Mouse (Mus musculus) kidney, embryonic 14.5 days (tissue): ENCODE results near the gene Armc7. TPM values are rescaled to one million over a fixed set of nuclear protein-coding genes. Genes with fewer than 3 reads are reported as not detected.
"Not testable (repeated sequence)": the region's sequence is repeated elsewhere in the genome, so short reads cannot be mapped to it uniquely, and the experiment has no call there.

Experiments used
- ATAC-seq: fragments of 200-750 bp; cut with Nextera tagmentation; 2 replicates; pipeline ENCODE4 v1.8.0; 2017; ENCODE audit warnings: moderate number of reproducible peaks, mild to moderate bottlenecking, moderate TSS enrichment, moderate library complexity; ENCODE audit not compliant: low FRiP score, low TSS enrichment
- H3K27ac ChIP-seq: fragments of 300-500 bp; sonication (generic); 2 replicates; pipeline ENCODE4 v1.5.1; 2014; ENCODE audit warnings: low read depth, mild to moderate bottlenecking, low read length, moderate library complexity, mixed read lengths
- H3K27me3 ChIP-seq: fragments of 300-500 bp; sonication (generic); 2 replicates; pipeline ENCODE4 v1.6.1; 2014; ENCODE audit warnings: mild to moderate bottlenecking, low read length; ENCODE audit not compliant: control insufficient read depth, insufficient read depth
- H3K36me3 ChIP-seq: fragments of 300-500 bp; sonication (generic); 2 replicates; pipeline ENCODE4 v1.6.1; 2014; ENCODE audit warnings: low read length, mixed read lengths; ENCODE audit not compliant: control insufficient read depth, insufficient read depth
- H3K4me1 ChIP-seq: fragments of 300-500 bp; sonication (generic); 2 replicates; pipeline ENCODE4 v1.6.1; 2014; ENCODE audit warnings: low read length, mixed read lengths; ENCODE audit not compliant: control insufficient read depth, insufficient read depth
- H3K4me2 ChIP-seq: fragments of 300-500 bp; sonication (generic); replicated peaks from 2 replicates; pipeline ENCODE4 v1.6.1; 2014; ENCODE audit warnings: low read depth, mild to moderate bottlenecking, low read length
- H3K4me3 ChIP-seq: fragments of 300-500 bp; sonication (generic); 2 replicates; pipeline ENCODE4 v1.5.1; 2014; ENCODE audit warnings: mild to moderate bottlenecking, low read length
- H3K9ac ChIP-seq: fragments of 300-500 bp; sonication (generic); 2 replicates; pipeline ENCODE4 v1.6.1; 2014; ENCODE audit warnings: low read depth, mild to moderate bottlenecking, low read length, moderate library complexity
- H3K9me3 ChIP-seq: fragments of 300-500 bp; sonication (generic); 2 replicates; pipeline ENCODE4 v1.6.1; 2016; ENCODE audit warnings: low read length; ENCODE audit not compliant: control insufficient read depth
- WGBS: fragments of 180-500 bp; shearing (Covaris S2); extraction: QIAGEN DNeasy Blood & Tissue Kit; methylation state at CpG from one replicate; pipeline ENCODE4 v1.1.7; 2014; 5-methylcytosine and 5-hydroxymethylcytosine counted together
- polyA plus RNA-seq: library from polyadenylated mRNA; unstranded; fragments of >200 nt; fragmentation: Nextera tagmentation; extraction: Ambion mirVana; gene quantifications from 2 replicates; pipeline ENCODE4 v1.2.1, GENCODE M21; 2014

Gene Armc7
- polyA plus RNA-seq, 1 experiment from 2014 or later = 7.9 TPM

DNA sequence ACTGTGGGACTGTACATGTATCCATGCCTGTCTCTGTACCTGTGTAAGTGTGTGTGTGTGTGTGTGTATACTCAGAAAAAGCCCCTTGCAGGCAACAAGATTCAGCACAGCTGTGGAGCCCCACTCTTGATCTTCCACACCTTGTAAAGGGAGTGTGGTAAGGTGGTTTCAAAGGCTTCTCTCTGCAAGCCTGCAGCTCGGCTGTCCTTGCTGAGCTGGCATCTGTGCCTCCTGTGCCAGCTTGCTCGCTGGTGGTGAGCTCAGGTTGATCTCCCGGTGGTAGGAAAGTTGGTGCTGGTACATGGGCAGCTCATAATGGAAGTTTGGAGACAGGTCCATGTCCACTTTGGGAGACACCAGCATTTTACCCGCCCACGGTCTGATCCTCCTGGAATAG, 13.6 kb upstream of the Armc7 start:
- WGBS = 72% methylated on average over 5 of the region's 5 CpGs
- no peaks in the 10 kb centered on the region for H3K27me3 ChIP-seq
- no peak overlapping the region for H3K27ac ChIP-seq
- H3K4me3 ChIP-seq = no peak overlapping the region
- peaks cover 10% of the 10 kb centered on the region; the same call in 1 of the 2 replicates for H3K4me1 ChIP-seq
- no peak overlapping the region for H3K4me2 ChIP-seq
- ATAC-seq = no peak
- peak overlapping the region; percentile 18; the same call in 1 of the 2 replicates for H3K9ac ChIP-seq
- H3K36me3 ChIP-seq = no peaks in the 10 kb centered on the region
- H3K9me3 ChIP-seq = no peaks in the 10 kb centered on the region

- peak within 1 kb of the TSS; percentile 48; the same call in 1 of the 2 replicates for H3K27ac ChIP-seq
- H3K36me3 ChIP-seq = no peaks in the 10 kb centered on the region
- peak within 1 kb of the TSS; percentile 17; the same call in 1 of the 2 replicates for H3K4me3 ChIP-seq
- H3K9ac ChIP-seq = peak within 1 kb of the TSS; percentile 18; the same call in 1 of the 2 replicates
- ATAC-seq = 0 out of 2 replicates have a peak, but pooled peaks have one; percentile 20
- H3K4me2 ChIP-seq = peak within 1 kb of the TSS; percentile 22
- H3K27me3 ChIP-seq = no peaks in the 10 kb centered on the region
- H3K4me1 ChIP-seq = peaks cover 9% of the 10 kb centered on the region
- whole genome bisulfite sequencing = 74% methylated on average over 16 of the region's 16 CpGs
- H3K9me3 ChIP-seq = no peaks in the 10 kb centered on the region
Observed at GRCm38 (mm10) chr11:115462243-115462891, 13.1 kb upstream of the Armc7 start, which contains the start of gene Slc16a5. Gene Slc16a5 (plus strand): TSS chr11:115462474.

GRCm38 (mm10) chr11:115463397-115463796, 12.1 kb upstream of the Armc7 start:
- H3K9me3 ChIP-seq = no peaks in the 10 kb centered on the region
- no peaks in the 10 kb centered on the region for H3K36me3 ChIP-seq
- no peak for ATAC-seq
- 51% methylated on average over 11 of the region's 11 CpGs for WGBS
- no peak overlapping the region for H3K9ac ChIP-seq
- H3K4me3 ChIP-seq = peak overlapping the region; percentile 17; the same call in 1 of the 2 replicates
- no peaks in the 10 kb centered on the region for H3K27me3 ChIP-seq
- peaks cover 7% of the 10 kb centered on the region for H3K4me1 ChIP-seq
- H3K4me2 ChIP-seq = peak overlapping the region; percentile 22
- peak overlapping the region; percentile 42; the same call in 1 of the 2 replicates for H3K27ac ChIP-seq

GRCm38 (mm10) chr11:115464851-115465250, 10.6 kb upstream of the Armc7 start:
- 88% methylated on average over 8 of the region's 8 CpGs for WGBS
- no peak for ATAC-seq
- H3K4me1 ChIP-seq = peaks cover 7% of the 10 kb centered on the region
- H3K27me3 ChIP-seq = no peaks in the 10 kb centered on the region
- H3K4me2 ChIP-seq = no peak overlapping the region
- no peak overlapping the region for H3K9ac ChIP-seq
- H3K9me3 ChIP-seq = no peaks in the 10 kb centered on the region
- H3K27ac ChIP-seq = no peak overlapping the region
- H3K4me3 ChIP-seq = no peak overlapping the region
- no peaks in the 10 kb centered on the region for H3K36me3 ChIP-seq

GRCm38 (mm10) chr11:115467217-115467618, 8.2 kb upstream of the Armc7 start:
- peak; percentile 29 for ATAC-seq
- Histone ChIP-seq H3K4me2 (no peak overlapping the region), H3K9me3 (no peaks in the 10 kb centered on the region), H3K36me3 (no peaks in the 10 kb centered on the region), H3K9ac (no peak overlapping the region), H3K4me3 (no peak overlapping the region), H3K4me1 (peaks cover 4% of the 10 kb centered on the region), H3K27ac (no peak overlapping the region), H3K27me3 (no peaks in the 10 kb centered on the region)
- WGBS = 16% methylated on average over 4 of the region's 4 CpGs

GRCm38 (mm10) chr11:115472183-115472582, 3.3 kb upstream of the Armc7 start:
- Histone ChIP-seq H3K4me1 (peaks cover 29% of the 10 kb centered on the region), H3K4me3 (no peak overlapping the region), H3K36me3 (no peaks in the 10 kb centered on the region), H3K9ac (no peak overlapping the region), H3K27ac (no peak overlapping the region), H3K27me3 (no peaks in the 10 kb centered on the region), H3K9me3 (no peaks in the 10 kb centered on the region), H3K4me2 (no peak overlapping the region)
- no peak for ATAC-seq
- WGBS = 85% methylated on average over 7 of the region's 7 CpGs

DNA sequence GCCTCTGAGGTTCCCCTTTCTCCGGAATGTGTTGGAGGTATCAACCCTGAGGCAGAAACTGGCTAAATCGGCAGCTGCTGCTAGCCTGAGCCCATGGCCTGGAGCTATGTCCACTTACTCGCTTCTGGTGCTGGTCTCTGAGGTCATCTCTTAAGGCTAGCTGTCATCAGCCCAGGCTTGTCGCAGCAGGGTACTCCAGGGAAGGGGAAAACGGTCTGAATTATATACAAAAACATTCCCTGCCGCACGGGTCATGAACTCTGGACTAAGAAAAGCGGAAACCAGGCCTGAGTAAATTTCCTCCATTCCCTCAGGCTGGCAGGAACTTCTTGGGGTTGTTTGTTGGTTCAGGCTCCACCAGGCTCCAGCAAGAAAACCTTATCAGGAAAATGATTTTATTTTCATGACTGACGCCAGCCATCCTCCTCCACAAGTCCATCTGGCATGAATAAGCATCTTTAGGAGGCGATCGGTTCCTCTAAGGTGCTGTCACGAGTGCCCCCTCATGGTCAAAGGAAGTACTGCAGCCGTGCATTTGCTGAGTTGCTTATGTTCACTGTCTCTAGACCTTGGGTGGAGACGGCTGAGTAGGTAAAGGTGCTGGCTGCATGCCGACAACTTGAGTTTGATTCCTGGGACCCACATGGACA, 1.7 kb upstream of the Armc7 start:
- Histone ChIP-seq H3K4me1 (peaks cover 26% of the 10 kb centered on the region), H3K36me3 (no peaks in the 10 kb centered on the region), H3K9ac (no peak overlapping the region)

DNA sequence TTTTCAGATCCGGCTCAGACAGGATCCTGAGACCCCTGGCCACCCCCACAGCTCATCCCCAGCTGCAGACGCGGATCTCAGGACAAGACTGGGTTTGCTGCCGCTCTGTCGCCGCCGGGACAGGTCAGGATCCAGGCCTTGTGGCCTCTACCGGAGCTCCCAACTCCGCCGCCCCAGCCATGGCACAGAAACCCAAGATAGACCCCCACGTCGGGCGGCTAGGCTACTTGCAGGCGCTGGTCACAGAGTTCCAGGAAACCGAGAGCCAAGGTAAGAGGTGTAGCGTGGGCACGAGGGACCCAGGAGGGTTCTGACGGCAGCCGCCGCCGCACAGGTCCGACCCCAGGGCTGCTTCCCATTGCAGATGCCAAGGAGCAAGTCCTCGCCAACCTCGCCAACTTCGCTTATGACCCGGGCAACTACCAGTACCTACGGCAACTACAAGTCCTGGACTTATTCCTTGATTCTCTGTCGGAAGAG, 331 bp downstream of the Armc7 start:
- Histone ChIP-seq H3K9me3 (no peaks in the 10 kb centered on the region), H3K27ac (no peak overlapping the region), H3K27me3 (no peaks in the 10 kb centered on the region), H3K9ac (peak overlapping the region; percentile 80), H3K4me3 (peak overlapping the region; percentile 94), H3K36me3 (peaks cover 8% of the 10 kb centered on the region; the same call in 1 of the 2 replicates), H3K4me1 (peaks cover 26% of the 10 kb centered on the region), H3K4me2 (peak overlapping the region; percentile 89)
- ATAC-seq = peak; percentile 23
- WGBS = 5% methylated on average over 28 of the region's 28 CpGs

More for the DNA sequence above, 1.7 kb upstream of the Armc7 start:
- Histone ChIP-seq H3K9me3 (no peaks in the 10 kb centered on the region), H3K27ac (peak overlapping the region; percentile 65), H3K27me3 (no peaks in the 10 kb centered on the region), H3K4me3 (no peak overlapping the region), H3K4me2 (peak overlapping the region; percentile 0; the same call in 1 of the 2 replicates)
- ATAC-seq = peak; percentile 49
- 6% methylated on average over 15 of the region's 15 CpGs for WGBS

GRCm38 (mm10) chr11:115476630-115477029, 1.2 kb downstream of the Armc7 start:
- H3K9ac ChIP-seq, H3K27me3 ChIP-seq, H3K9me3 ChIP-seq, H3K27ac ChIP-seq, ATAC-seq, H3K36me3 ChIP-seq: not testable (repeated sequence)
- Histone ChIP-seq H3K4me1 (peaks cover 26% of the 10 kb centered on the region), H3K4me2 (peak overlapping the region; percentile 89; the same call in 1 of the 2 replicates), H3K4me3 (peak overlapping the region; percentile 94; the same call in 1 of the 2 replicates)
- WGBS = 87% methylated on average over 4 of the region's 4 CpGs
